Mouse (Mus musculus) layer of hippocampus, adult 18-20 months (tissue): Measurements from ENCODE around the gene Zfp335. TPM values are rescaled to one million over a fixed set of nuclear protein-coding genes. Genes with fewer than 3 reads are reported as not detected.

ENCODE experiments used
- total RNA-seq, 2 experiments: library from RNA; stranded (reverse); gene quantifications; 2 replicates each; pipeline ENCODE4 v1.2.3; 2021

Zfp335 gene
- total RNA-seq, 2 experiments from 2014 or later, result 25.9 to 26.8 TPM

Other genes starting within 250 kb of the Zfp335 start
- not detected for gene Wfdc11, start 237.7 kb downstream of the Zfp335 start, total RNA-seq
- gene Wfdc13, start 226.7 kb downstream of the Zfp335 start, total RNA-seq, result not detected
- not detected for gene Spint4, start 213.3 kb downstream of the Zfp335 start, total RNA-seq
- gene Spint5, start 196.5 kb downstream of the Zfp335 start, total RNA-seq, result not detected
- gene Wfdc3, start 165.8 kb downstream of the Zfp335 start, total RNA-seq, result 1 to 10 TPM; 1.4 to 1.7 TPM
- gene Dnttip1, start 165.8 kb downstream of the Zfp335 start, total RNA-seq, result 10 to 100 TPM; 33.8 to 36.0 TPM
- gene Ube2c, start 141.9 kb downstream of the Zfp335 start, total RNA-seq, result under 1 TPM in 1 of 2 experiments, not detected in 1; 0.38 TPM
- not detected for gene Tnnc2, start 131.8 kb downstream of the Zfp335 start, total RNA-seq
- 10 to 100 TPM; 39.7 to 41.8 TPM for gene Snx21, start 125.9 kb downstream of the Zfp335 start, total RNA-seq
- gene Acot8, start 106.9 kb downstream of the Zfp335 start, total RNA-seq, result 10 to 100 TPM; 25.6 to 27.0 TPM
- 1 to 10 TPM; 9.1 to 9.3 TPM for gene Zswim3, start 106.7 kb downstream of the Zfp335 start, total RNA-seq
- 10 to 100 TPM; 22.7 to 26.3 TPM for gene Zswim1, start 89.1 kb downstream of the Zfp335 start, total RNA-seq
- gene Spata25, start 83.2 kb downstream of the Zfp335 start, total RNA-seq, result under 1 TPM in 1 of 2 experiments, not detected in 1; 0.43 TPM
- gene Ctsa, start 78.9 kb downstream of the Zfp335 start, total RNA-seq, result 100 to 1,000 TPM; 103 TPM
- 1 to 10 TPM; 2.5 to 3.0 TPM for gene Neurl2, start 78.3 kb downstream of the Zfp335 start, total RNA-seq
- 10 to 100 TPM; 77.0 to 77.9 TPM for gene Pltp, start 54.0 kb downstream of the Zfp335 start, total RNA-seq
- gene Pcif1, start 32.5 kb downstream of the Zfp335 start, total RNA-seq, result 10 to 100 TPM; 41.9 to 45.2 TPM
- 1 to 10 TPM; 1.5 to 1.6 TPM for gene Mmp9, start 29.0 kb upstream of the Zfp335 start, total RNA-seq
- 100 to 1,000 TPM; 396 to 408 TPM for gene Slc12a5, start 49.0 kb upstream of the Zfp335 start, total RNA-seq
- 10 to 100 TPM; 57.0 to 59.2 TPM for gene Ncoa5, start 123.1 kb upstream of the Zfp335 start, total RNA-seq
- under 1 TPM; 0.10 to 0.28 TPM for gene Cd40, start 143.9 kb upstream of the Zfp335 start, total RNA-seq
- gene 1700025C18Rik, start 179.0 kb upstream of the Zfp335 start, total RNA-seq, result not detected